Mouse (Mus musculus): Measurements from ENCODE around the gene Alg13.
A peak's percentile ranks its signal among the peaks of the same experiment; 100 is the strongest.

Alg13 gene

GRCm38 (mm10) chrX:144317548-144318163 lies at the start of gene Alg13:
Gene Alg13, plus strand, starts transcription at chrX:144317804.
- peak; percentile 96 for DNase-seq

GRCm38 (mm10) chrX:144268606-144269005 lies 49.0 kb upstream of the Alg13 start:
- no peak for DNase-seq

- no peak for DNase-seq
Observed at GRCm38 (mm10) chrX:144301476-144301875, 16.1 kb upstream of the Alg13 start.

GRCm38 (mm10) chrX:144305659-144306058 lies 11.9 kb upstream of the Alg13 start:
- no peak for DNase-seq

- no peak for DNase-seq
Observed at GRCm38 (mm10) chrX:144314041-144314440, 3.6 kb upstream of the Alg13 start.

GRCm38 (mm10) chrX:144315028-144315427 lies 2.6 kb upstream of the Alg13 start:
- no peak for DNase-seq

- DNase-seq = no peak
Observed at GRCm38 (mm10) chrX:144316004-144316403, 1.6 kb upstream of the Alg13 start.

- peak; percentile 89 for DNase-seq
Observed at GRCm38 (mm10) chrX:144318164-144318979, 768 bp downstream of the Alg13 start.

GRCm38 (mm10) chrX:144319366-144319765 lies 1.8 kb downstream of the Alg13 start:
- no peak for DNase-seq

- DNase-seq = no peak
Observed at GRCm38 (mm10) chrX:144325375-144325774, 7.8 kb downstream of the Alg13 start.

- no peak for DNase-seq
Observed at GRCm38 (mm10) chrX:144335332-144336015, 17.9 kb downstream of the Alg13 start.

GRCm38 (mm10) chrX:144337938-144338337 lies 20.3 kb downstream of the Alg13 start:
- DNase-seq = no peak

GRCm38 (mm10) chrX:144338355-144338754 lies 20.8 kb downstream of the Alg13 start:
- no peak for DNase-seq

GRCm38 (mm10) chrX:144374196-144374595 lies 56.6 kb downstream of the Alg13 start:
- no peak for DNase-seq

- no peak for DNase-seq
Observed at GRCm38 (mm10) chrX:144403526-144403925, 85.9 kb downstream of the Alg13 start.

GRCm38 (mm10) chrX:144408036-144408435 lies 90.4 kb downstream of the Alg13 start:
- DNase-seq = no peak

GRCm38 (mm10) chrX:144420259-144420658 lies 102.7 kb downstream of the Alg13 start:
- DNase-seq = no peak

- DNase-seq = no peak
Observed at GRCm38 (mm10) chrX:144421091-144421490, 103.5 kb downstream of the Alg13 start.

- DNase-seq = no peak
Observed at GRCm38 (mm10) chrX:144423848-144424247, 106.2 kb downstream of the Alg13 start.
